Mouse (Mus musculus): ENCODE results near the gene Arrdc2. TPM values are rescaled to one million over a fixed set of nuclear protein-coding genes. Genes with fewer than 3 reads are reported as not detected.

Arrdc2 gene
- polyA plus RNA-seq, 1 experiment from 2014 or later, result 9.6 TPM

DNA sequence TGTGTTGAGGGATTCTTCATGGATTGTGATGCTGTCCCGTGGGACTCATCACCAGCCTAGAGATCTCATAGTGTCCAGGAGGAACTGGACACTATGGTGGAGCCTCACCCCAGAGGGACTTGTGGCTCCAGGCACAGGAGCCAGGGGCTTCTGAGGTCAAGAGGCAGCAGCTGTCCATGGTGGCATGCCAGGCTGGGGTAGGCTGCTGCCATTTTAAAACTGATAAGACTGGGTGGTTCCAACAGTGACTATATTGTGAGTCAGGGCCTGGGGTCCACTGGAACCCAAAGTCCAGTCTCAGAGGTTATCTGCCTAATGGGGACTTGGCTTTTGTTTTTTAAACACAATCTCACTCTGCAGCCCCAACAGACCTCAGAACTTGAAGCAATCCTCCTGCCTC lies 37.7 kb downstream of the Arrdc2 start:
- no peak overlapping the region for H3K27ac ChIP-seq (replicated peaks)

DNA sequence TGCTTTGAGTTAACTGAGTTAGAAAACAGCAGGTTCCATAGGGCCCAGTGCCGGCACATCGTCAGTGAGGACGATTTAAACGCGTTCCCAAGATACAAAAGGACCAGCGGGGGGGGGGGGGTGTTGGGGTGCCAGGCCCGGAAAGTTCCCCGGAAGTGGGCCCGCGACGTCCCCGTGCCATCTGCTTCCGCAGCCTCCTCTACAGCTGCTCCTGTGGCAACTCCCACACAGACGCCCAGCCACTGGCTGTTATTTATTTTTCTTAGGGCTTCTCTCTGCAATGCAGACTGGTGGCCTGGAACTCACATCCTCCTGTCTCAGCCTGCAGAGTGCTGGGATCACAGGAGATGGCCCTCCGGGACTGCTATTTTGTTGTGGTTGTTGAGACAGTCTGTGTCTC lies 38.4 kb downstream of the Arrdc2 start:
- Histone ChIP-seq H3K4me2 (replicated peaks) (no peak overlapping the region), H3K9ac (replicated peaks) (no peak overlapping the region), H3K27ac (replicated peaks) (no peak overlapping the region), H3K27me3 (peaks cover 39% of the 10 kb centered on the region), H3K36me3 (no peaks in the 10 kb centered on the region), H3K9me3 (no peaks in the 10 kb centered on the region), H3K4me1 (peaks cover 42% of the 10 kb centered on the region), H3K4me3 (no peak overlapping the region)
- 25% methylated on average over 15 of the region's 15 CpGs for WGBS
- ATAC-seq (replicated peaks), result no peak

More for the DNA sequence above, 37.7 kb downstream of the Arrdc2 start:
- Histone ChIP-seq H3K4me2 (replicated peaks) (no peak overlapping the region), H3K4me1 (peaks cover 36% of the 10 kb centered on the region), H3K9me3 (no peaks in the 10 kb centered on the region), H3K9ac (replicated peaks) (no peak overlapping the region), H3K36me3 (no peaks in the 10 kb centered on the region), H3K27me3 (peaks cover 43% of the 10 kb centered on the region), H3K4me3 (no peak overlapping the region)
- 90% methylated on average over 1 of the region's 1 CpGs for WGBS
- ATAC-seq (replicated peaks), result no peak

DNA sequence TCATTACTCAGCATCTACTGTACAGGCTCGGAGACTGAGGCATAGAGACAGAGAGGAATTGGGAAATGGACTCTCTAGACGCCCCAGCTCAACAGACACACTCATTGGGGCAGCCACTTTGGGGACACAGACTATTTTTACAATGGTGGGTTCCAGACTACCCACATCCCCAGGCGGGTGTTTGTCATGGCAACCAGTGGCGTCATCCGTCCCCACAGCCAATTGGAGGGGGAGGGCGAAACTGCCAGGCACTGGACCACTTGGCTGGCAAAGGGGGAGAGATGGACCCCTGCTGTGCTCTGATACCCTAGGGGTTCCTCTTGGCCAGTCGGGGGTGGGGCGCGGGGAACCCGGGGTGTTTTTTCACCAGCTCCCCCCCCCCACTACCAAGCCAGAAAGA lies 38.9 kb downstream of the Arrdc2 start:
- 49% methylated on average over 10 of the region's 10 CpGs for WGBS
- H3K4me1 ChIP-seq, result peaks cover 42% of the 10 kb centered on the region
- no peak for ATAC-seq (replicated peaks)
- H3K4me2 ChIP-seq (replicated peaks), result no peak overlapping the region
- no peaks in the 10 kb centered on the region for H3K36me3 ChIP-seq
- no peak overlapping the region for H3K9ac ChIP-seq (replicated peaks)
- H3K27me3 ChIP-seq, result peaks cover 35% of the 10 kb centered on the region
- H3K27ac ChIP-seq (replicated peaks), result no peak overlapping the region
- no peak overlapping the region for H3K4me3 ChIP-seq
- H3K9me3 ChIP-seq, result no peaks in the 10 kb centered on the region

DNA sequence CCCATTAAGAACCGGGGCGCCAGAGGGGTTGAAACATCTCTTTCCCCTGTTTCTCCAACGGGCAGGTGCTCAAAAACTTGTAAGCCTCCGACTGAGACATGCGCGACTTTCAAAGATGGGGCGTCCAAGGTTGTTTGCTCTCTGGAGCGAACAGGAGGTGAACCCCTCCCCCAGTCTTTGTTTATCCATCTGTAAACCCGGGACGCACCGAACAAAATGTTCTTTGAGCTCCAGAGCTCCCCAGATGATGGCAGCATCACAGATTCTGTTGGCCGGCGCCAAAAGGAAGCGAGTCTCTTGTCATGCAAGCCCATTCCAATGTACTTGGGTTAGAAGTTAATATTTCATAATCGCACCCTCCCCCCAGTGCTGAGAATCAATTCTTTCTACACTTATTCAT lies 41.2 kb downstream of the Arrdc2 start:
- Histone ChIP-seq H3K4me1 (peaks cover 32% of the 10 kb centered on the region), H3K27ac (replicated peaks) (no peak overlapping the region), H3K4me3 (peak overlapping the region; percentile 63), H3K9ac (replicated peaks) (peak overlapping the region; percentile 67; the same call in 1 of the 2 replicates), H3K27me3 (peaks cover 22% of the 10 kb centered on the region; the same call in 1 of the 2 replicates), H3K36me3 (no peaks in the 10 kb centered on the region), H3K4me2 (replicated peaks) (peak overlapping the region; percentile 92), H3K9me3 (no peaks in the 10 kb centered on the region)
- ATAC-seq (replicated peaks), result no peak
- 10% methylated on average over 15 of the region's 15 CpGs for WGBS

DNA sequence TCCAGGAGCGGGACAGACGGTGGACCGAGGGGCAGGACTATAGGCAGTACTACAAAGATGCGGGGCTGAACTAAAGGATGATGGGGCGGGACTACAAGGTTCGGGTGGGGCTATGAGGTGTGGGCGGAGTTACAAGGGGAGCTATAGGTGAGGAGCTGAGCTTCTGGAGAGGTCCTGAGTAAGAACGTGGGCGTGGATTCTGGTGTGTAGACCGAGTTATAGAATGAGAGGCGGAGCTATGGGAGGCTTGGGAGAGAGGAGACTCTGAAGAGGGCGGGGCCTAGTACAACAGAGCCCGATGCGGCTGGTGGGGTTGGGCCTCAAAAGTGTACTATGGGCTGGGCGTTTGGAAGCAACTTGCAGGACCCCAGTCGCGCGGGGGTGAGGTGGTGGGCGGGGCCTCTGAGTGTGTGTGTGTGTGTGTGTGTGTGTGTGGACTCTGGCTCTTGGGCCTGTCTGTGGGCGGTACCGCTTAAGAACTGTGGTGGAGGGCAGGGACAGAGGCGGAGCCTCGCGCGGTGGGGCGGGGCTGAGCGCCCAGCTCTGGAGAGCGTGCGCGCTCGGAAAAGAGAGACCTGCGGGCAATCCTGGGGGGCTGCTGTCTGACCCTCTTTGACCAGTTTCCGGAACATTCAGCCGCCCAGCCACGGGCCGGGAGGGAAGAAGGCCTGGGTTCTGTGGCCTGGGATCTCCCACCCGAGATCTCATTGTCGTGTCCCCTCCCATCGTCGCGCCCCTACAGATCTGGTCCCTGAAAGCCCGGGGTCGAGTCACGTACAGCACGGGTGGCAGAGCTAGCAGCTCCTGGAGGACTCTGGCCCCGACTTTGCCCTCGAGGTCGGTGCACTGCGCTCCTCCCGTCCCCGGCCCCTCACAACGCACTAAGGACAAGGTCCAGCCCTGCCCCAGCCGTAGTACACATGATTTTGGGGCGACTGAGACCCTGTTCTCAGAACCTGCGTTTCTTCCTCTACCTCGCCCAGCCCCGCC lies 42.1 kb downstream of the Arrdc2 start:
- Histone ChIP-seq H3K9ac (replicated peaks) (peak overlapping the region; percentile 67), H3K4me2 (replicated peaks) (peak overlapping the region; percentile 92), H3K27me3 (peaks cover 20% of the 10 kb centered on the region; the same call in 1 of the 2 replicates), H3K4me3 (peak overlapping the region; percentile 63), H3K27ac (replicated peaks) (peak overlapping the region; percentile 62), H3K36me3 (no peaks in the 10 kb centered on the region), H3K9me3 (no peaks in the 10 kb centered on the region), H3K4me1 (peaks cover 40% of the 10 kb centered on the region)
- WGBS, result under 1% methylated on average over 57 of the region's 57 CpGs
- ATAC-seq (replicated peaks), result peak; percentile 86

DNA sequence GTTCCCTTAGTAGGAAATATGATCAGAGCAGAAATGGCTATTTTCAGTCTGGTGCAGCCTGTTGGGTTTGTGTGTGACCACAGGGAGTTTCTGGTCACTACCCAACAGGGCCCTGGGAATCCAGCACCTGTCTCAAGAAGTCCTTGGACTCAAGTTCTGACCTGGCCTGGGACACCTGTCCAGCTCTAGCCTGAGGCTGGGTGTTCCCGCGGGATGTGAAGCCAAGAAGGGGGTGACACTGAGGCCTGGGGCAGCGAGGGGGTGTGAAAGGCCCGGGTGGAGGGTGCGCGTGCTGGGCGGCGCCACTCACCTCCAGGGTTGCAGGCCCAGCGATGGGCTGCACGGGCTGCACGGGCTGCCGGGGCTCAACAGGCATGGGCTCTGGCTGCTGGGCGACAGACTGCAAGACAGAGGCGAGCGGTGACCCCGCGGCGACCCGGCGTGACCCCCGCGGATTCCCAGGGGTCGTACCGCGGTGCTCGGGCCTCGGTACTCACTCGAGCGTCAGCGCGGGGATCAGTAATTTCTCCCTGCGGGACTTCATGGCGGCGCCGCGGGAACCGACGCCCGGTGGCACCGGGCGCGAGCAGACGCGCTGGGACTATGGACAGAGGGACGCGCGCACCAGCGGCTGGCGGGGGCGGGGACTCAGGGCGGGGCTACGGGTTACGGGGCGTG lies 43.0 kb downstream of the Arrdc2 start:
- H3K27ac ChIP-seq (replicated peaks), result peak overlapping the region; percentile 62
- peaks cover 46% of the 10 kb centered on the region for H3K4me1 ChIP-seq
- WGBS, result under 1% methylated on average over 54 of the region's 54 CpGs
- peak; percentile 2; the same call in 1 of the 2 replicates for ATAC-seq (replicated peaks)
- peak overlapping the region; percentile 92 for H3K4me2 ChIP-seq (replicated peaks)
- H3K36me3 ChIP-seq, result no peaks in the 10 kb centered on the region
- peak overlapping the region; percentile 63 for H3K4me3 ChIP-seq
- H3K27me3 ChIP-seq, result peaks cover 17% of the 10 kb centered on the region; the same call in 1 of the 2 replicates
- H3K9ac ChIP-seq (replicated peaks), result peak overlapping the region; percentile 67
- H3K9me3 ChIP-seq, result no peaks in the 10 kb centered on the region

DNA sequence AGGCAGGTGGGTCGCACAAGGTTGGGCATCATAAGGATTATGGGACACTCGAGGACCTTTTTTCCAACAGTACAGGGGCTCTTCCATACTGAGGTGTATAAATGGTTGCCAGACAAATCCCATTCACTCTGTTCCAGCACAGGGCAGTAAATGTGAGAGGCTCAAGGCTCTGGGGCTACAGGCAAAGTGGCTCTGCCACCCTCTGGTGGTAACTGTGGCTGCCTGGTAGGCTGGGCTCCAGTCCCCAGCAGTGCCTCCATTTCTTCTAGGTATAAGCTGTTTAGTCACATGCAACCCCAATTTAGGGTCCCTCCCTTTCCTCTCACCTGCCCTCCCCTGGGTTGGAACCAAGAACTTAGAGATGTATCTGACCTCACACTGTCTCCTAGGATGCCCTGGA lies 44.1 kb downstream of the Arrdc2 start:
- Histone ChIP-seq H3K4me1 (peaks cover 49% of the 10 kb centered on the region), H3K9ac (replicated peaks) (no peak overlapping the region), H3K4me3 (no peak overlapping the region), H3K9me3 (no peaks in the 10 kb centered on the region), H3K27me3 (peaks cover 17% of the 10 kb centered on the region; the same call in 1 of the 2 replicates), H3K27ac (replicated peaks) (no peak overlapping the region), H3K36me3 (no peaks in the 10 kb centered on the region), H3K4me2 (replicated peaks) (no peak overlapping the region)
- no peak for ATAC-seq (replicated peaks)
- WGBS, result 80% methylated on average over 2 of the region's 2 CpGs

DNA sequence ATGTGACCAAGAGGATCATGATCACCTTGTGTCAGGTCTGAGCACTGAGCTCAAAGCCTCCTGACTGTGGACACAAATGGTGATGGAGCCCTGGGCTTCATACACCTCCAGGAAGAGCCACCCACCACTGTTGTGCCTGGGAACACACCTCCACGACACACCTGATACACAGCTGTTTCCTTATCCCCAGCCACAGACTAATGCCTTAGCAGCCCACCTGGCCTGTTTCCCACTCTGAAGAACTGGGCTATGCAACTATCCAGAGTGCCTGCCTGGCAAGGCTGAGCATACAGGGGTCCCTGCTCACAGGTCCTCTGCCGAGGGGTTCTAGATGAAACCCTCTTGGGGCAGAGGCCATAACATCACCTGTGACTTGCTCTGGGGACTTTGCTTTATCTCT lies 45.3 kb downstream of the Arrdc2 start:
- H3K27ac ChIP-seq (replicated peaks), result no peak overlapping the region
- no peak overlapping the region for H3K4me3 ChIP-seq
- WGBS, result 90% methylated on average over 2 of the region's 2 CpGs
- peaks cover 49% of the 10 kb centered on the region for H3K4me1 ChIP-seq
- no peaks in the 10 kb centered on the region for H3K36me3 ChIP-seq
- peaks cover 7% of the 10 kb centered on the region; the same call in 1 of the 2 replicates for H3K27me3 ChIP-seq
- H3K9ac ChIP-seq (replicated peaks), result no peak overlapping the region
- no peaks in the 10 kb centered on the region for H3K9me3 ChIP-seq
- no peak overlapping the region for H3K4me2 ChIP-seq (replicated peaks)
- ATAC-seq (replicated peaks), result no peak

DNA sequence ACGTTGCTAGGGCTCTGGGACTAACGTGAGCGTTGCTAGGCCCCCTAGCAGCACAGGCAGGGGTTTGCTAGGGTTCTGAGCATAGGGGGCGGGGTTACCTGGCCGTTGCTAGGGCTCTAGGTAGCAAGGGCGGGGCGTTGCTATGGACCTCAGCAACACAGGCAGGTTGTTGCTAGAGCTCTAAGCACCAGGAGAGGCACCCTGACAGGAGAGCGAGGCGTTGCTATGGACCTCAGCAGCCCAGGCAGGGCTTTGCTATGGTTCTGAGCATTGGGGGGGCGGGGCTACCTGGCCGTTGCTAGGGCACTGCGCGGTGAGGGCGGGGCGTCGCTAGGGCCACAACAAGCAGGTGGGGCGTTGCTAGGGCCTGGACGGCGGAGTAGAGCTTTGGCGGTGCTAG lies 46.8 kb downstream of the Arrdc2 start:
- 0% methylated on average over 20 of the region's 20 CpGs for WGBS

DNA sequence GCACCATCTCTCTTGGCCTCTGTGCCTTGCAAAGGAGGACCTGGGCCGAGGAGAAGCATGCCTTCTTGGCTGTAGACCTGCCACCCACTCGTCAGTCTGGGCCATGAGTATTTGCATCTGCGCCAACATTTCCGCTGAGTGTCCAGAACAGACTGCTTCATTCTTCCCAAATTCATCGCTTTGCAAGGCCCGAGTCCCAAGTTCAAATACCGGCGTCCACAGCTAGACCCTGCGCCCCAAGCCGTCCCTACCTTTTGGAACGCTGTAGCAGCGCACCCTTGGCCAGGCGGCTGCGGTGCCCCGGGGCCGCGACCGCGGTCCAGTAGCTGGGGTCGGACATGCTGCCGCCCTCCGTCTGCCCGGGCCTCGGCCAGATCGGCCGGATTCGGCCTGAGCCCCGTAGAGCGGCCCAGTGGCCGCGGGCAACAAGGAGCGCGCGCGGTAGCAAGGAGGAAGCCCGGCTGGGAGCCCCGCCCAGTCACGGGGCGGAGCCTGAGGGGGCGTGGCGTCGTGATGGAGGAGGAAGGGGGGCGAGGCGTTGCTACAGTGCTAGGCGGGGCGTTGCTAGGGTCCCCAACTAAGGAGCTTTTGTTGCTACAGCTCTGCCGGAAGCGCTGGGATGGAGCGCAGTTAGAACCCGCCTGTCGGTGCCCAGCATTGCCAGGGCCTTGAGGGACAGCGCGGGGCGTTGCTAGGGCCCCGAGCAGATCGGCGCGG lies 47.4 kb downstream of the Arrdc2 start:
- WGBS, result 6% methylated on average over 58 of the region's 58 CpGs
- H3K9ac ChIP-seq (replicated peaks), result peak overlapping the region; percentile 81
- H3K36me3 ChIP-seq, result peaks cover 15% of the 10 kb centered on the region
- peak overlapping the region; percentile 58 for H3K4me2 ChIP-seq (replicated peaks)
- H3K9me3 ChIP-seq, result no peaks in the 10 kb centered on the region
- ATAC-seq (replicated peaks), result peak; percentile 85
- H3K27me3 ChIP-seq, result no peaks in the 10 kb centered on the region
- H3K27ac ChIP-seq (replicated peaks), result peak overlapping the region; percentile 88
- H3K4me3 ChIP-seq, result peak overlapping the region; percentile 62
- peaks cover 38% of the 10 kb centered on the region for H3K4me1 ChIP-seq

More for the DNA sequence above, 46.8 kb downstream of the Arrdc2 start:
- H3K27me3 ChIP-seq, result no peaks in the 10 kb centered on the region
- H3K27ac ChIP-seq (replicated peaks), result peak overlapping the region; percentile 88
- no peaks in the 10 kb centered on the region for H3K9me3 ChIP-seq
- H3K36me3 ChIP-seq, result peaks cover 11% of the 10 kb centered on the region
- peak overlapping the region; percentile 62 for H3K4me3 ChIP-seq
- no peak; the same call in none of the 2 replicates for ATAC-seq (replicated peaks)
- peak overlapping the region; percentile 81 for H3K9ac ChIP-seq (replicated peaks)
- H3K4me1 ChIP-seq, result peaks cover 40% of the 10 kb centered on the region
- peak overlapping the region; percentile 58 for H3K4me2 ChIP-seq (replicated peaks)

DNA sequence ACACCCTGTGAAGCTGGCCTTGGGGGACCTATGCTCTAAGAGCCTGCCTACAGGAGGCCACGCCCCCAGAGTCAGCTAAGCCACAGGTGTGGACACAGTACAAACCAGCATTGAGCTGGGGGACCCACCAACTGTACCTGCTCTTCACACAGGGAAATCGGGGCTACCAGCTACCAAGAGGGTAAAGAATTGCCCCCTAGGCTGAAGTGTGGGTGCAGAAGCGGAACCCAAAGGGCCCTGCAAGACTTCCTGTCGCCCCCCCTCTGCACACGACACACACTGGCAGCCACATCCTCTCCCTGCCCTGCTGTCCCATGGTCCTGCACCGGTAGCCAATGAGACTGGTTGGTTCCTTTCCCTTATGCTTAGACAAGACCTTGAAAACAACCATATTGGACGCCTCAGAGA lies 48.2 kb downstream of the Arrdc2 start:
- ATAC-seq (replicated peaks), result no peak
- H3K4me1 ChIP-seq, result peaks cover 33% of the 10 kb centered on the region
- H3K4me2 ChIP-seq (replicated peaks), result peak overlapping the region; percentile 58
- H3K27me3 ChIP-seq, result no peaks in the 10 kb centered on the region
- no peak overlapping the region for H3K9ac ChIP-seq (replicated peaks)
- peak overlapping the region; percentile 62 for H3K4me3 ChIP-seq
- 83% methylated on average over 7 of the region's 7 CpGs for WGBS
- H3K9me3 ChIP-seq, result no peaks in the 10 kb centered on the region
- H3K27ac ChIP-seq (replicated peaks), result no peak overlapping the region
- H3K36me3 ChIP-seq, result peaks cover 24% of the 10 kb centered on the region
